Comparison of ENCODE assay signal across 22 mouse cellular contexts in the genomic region with DNA sequence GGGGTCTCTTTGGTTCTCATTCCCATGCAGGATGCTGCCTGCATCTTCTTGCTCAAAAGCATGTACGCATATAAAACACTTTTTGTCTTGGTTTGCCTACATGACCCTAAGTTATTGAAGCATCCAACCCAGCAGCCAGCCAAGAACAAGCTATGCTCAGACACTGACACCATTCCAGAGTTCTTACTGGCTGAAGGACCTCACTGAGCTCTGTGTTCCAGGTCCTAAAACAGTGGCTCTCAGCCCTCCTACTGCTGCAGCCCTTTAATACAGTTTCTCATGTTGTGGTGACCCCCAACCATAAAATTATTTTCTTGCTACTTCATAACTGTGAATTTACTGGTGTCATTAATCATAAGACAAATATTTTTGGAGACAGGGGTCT.
A peak's percentile ranks its signal among the peaks of the same experiment; 100 is the strongest.
DNase-seq lines count a peak whose midpoint lies in the region; ATAC-seq lines count a peak whose summit lies in the region.
"Had no signal": no experiment of that assay in that cellular context is flagged by ENCODE, and none has a peak within 500 bp of the region (broad histone marks: within the 10 kb centered on the region; RNA-seq: fewer than 3 reads in every experiment).

No protein-coding gene starts in this region.

- H3K27me3 ChIP-seq in forebrain, embryonic 10.5 days (ENCODE audit: poor library complexity, severe bottlenecking) = no peaks in the 10 kb centered on the region
- no peaks in the 10 kb centered on the region for H3K27me3 ChIP-seq in forebrain, embryonic 11.5 days (ENCODE audit: control insufficient read depth, insufficient read depth, low read length)
- H3K27me3 ChIP-seq: embryonic facial prominence, embryonic 12.5 days; Patski had no signal

- 57% methylated on average over 1 of the region's 1 CpGs for WGBS in forebrain, embryonic 10.5 days
- 67% methylated on average over 1 of the region's 1 CpGs for WGBS in forebrain, embryonic 11.5 days

- ATAC-seq in forebrain, embryonic 11.5 days (replicated peaks; ENCODE audit: low FRiP score) = no peak
- ATAC-seq: activated CD4-positive, CD25-positive, alpha-beta regulatory T cell, adult 4 months; CD4-positive, CD25-positive, alpha-beta regulatory T cell, adult 4 months; forebrain, embryonic 14.5 days; forebrain, postnatal 0 days; Patski had no signal

- peaks cover 16% of the 10 kb centered on the region for H3K4me1 ChIP-seq in forebrain, embryonic 10.5 days
- no peaks in the 10 kb centered on the region; the same call in 1 of the 2 replicates for H3K4me1 ChIP-seq in forebrain, embryonic 11.5 days (replicated peaks; ENCODE audit: control insufficient read depth, insufficient read depth, low read length)
- H3K4me1 ChIP-seq: embryonic facial prominence, embryonic 12.5 days had no signal

- no peak for DNase-seq in forebrain, embryonic 10.5 days (ENCODE audit: extremely low spot score, low spot score)
- DNase-seq in forebrain, embryonic 11.5 days (ENCODE audit: low spot score) = no peak
- peak; percentile 86 for DNase-seq in heart, adult 11 months
- DNase-seq in heart, adult 9 months (ENCODE audit: low spot score in 2 of 2) = no peak
- DNase-seq in skeletal muscle tissue, adult 2 months (ENCODE audit: low read depth, low spot score) = peak; percentile 3
- DNase-seq: adrenal gland, adult 8-10 months; adrenal gland, postnatal 14 days; adrenal gland, postnatal 36 days; B cell, adult 2 months; cerebellum, adult 11-12 months; cerebellum, adult 2 months; cerebellum, adult 9-10 months; cerebellum, postnatal 10 days; cerebellum, postnatal 25 days had no signal

- H3K4me2 ChIP-seq in forebrain, embryonic 11.5 days (ENCODE audit: low read depth, low read length, severe bottlenecking) = no peak overlapping the region
- H3K4me2 ChIP-seq: embryonic facial prominence, embryonic 12.5 days had no signal

- H3K4me3 ChIP-seq in forebrain, embryonic 10.5 days = no peak overlapping the region
- no peak overlapping the region for H3K4me3 ChIP-seq in forebrain, embryonic 11.5 days (ENCODE audit: low read depth, low read length)
- H3K4me3 ChIP-seq: embryonic facial prominence, embryonic 10.5 days; embryonic facial prominence, embryonic 12.5 days had no signal

- no peaks in the 10 kb centered on the region for H3K36me3 ChIP-seq in forebrain, embryonic 10.5 days (replicated peaks)
- no peaks in the 10 kb centered on the region for H3K36me3 ChIP-seq in forebrain, embryonic 11.5 days (ENCODE audit: control insufficient read depth, insufficient read depth, low read length)
- H3K36me3 ChIP-seq: embryonic facial prominence, embryonic 10.5 days; embryonic facial prominence, embryonic 12.5 days; G1E had no signal

- no peak overlapping the region for H3K9ac ChIP-seq in forebrain, embryonic 11.5 days (ENCODE audit: low read length)
- H3K9ac ChIP-seq: embryonic facial prominence, embryonic 12.5 days; forebrain, postnatal 0 days had no signal

- H3K9me3 ChIP-seq in forebrain, embryonic 10.5 days = peaks cover 6% of the 10 kb centered on the region; the same call in 1 of the 2 replicates
- H3K9me3 ChIP-seq in forebrain, embryonic 11.5 days (ENCODE audit: control insufficient read depth, low read length) = no peaks in the 10 kb centered on the region
- H3K9me3 ChIP-seq: embryonic facial prominence, embryonic 10.5 days; embryonic facial prominence, embryonic 12.5 days; G1E had no signal

- peak overlapping the region; percentile 51 for H3K27ac ChIP-seq in forebrain, embryonic 10.5 days
- H3K27ac ChIP-seq in forebrain, embryonic 11.5 days (ENCODE audit: low read depth, low read length) = no peak overlapping the region
- H3K27ac ChIP-seq: embryonic facial prominence, embryonic 10.5 days; embryonic facial prominence, embryonic 12.5 days had no signal

Comparison
In these comparisons a context has a peak if more than half of its experiments do, and no peak if none do; other contexts are left out.
1. DNase-seq: peak in heart, adult 11 months (single experiment) and skeletal muscle tissue, adult 2 months (single experiment); none in forebrain, embryonic 10.5 days (single experiment), forebrain, embryonic 11.5 days (single experiment) and heart, adult 9 months (0 of 2).